Mouse (Mus musculus) B cell, adult 2 months (primary cell): ENCODE measurements around the gene Ctsd.
"Not testable (repeated sequence)": the region's sequence is repeated elsewhere in the genome, so short reads cannot be mapped to it uniquely, and the experiment has no call there.

ENCODE experiments used
- DNase-seq, 2 experiments: peaks; one replicate each; pipeline ENCODE4 v3.0.0; 2022

Ctsd gene

DNA sequence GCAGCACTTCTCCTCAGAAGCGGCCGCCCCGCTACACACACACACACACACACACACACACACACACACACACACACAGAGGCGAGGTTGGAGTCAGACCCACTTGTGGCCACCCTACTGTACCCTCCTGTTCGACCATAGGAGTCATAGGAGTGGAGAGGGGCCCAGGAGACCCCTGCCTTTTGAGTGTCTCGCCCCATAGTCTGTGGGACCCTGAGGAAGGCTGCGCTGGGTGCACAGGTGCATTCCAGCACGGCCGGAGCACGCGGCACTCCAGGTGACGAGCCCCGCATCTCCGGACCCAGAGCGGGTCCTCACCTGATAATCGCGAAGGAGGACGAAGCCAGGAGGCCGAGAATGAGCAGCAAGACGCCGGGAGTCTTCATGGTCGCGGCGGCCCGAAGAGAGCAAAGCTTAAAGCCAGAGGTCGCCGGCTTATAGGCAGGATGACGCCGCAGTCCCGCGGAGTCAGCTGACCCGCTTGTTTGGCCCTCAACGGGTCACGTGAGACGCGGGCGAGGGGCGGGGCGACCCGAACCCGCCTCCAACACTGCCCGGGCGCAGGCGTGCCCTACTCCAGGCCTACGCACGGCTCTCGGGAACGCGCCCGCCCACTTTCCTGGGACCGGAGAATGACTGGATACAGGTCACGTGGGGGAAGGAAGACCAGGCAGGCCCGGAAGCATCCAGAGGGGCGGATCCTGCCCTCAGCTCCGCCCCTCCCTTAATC is at the start of gene Ctsd:
Gene Ctsd, minus strand, starts transcription at position 620 of the 730 bp plus-strand sequence.
- DNase-seq, result peak; percentile 93 to 95

DNA sequence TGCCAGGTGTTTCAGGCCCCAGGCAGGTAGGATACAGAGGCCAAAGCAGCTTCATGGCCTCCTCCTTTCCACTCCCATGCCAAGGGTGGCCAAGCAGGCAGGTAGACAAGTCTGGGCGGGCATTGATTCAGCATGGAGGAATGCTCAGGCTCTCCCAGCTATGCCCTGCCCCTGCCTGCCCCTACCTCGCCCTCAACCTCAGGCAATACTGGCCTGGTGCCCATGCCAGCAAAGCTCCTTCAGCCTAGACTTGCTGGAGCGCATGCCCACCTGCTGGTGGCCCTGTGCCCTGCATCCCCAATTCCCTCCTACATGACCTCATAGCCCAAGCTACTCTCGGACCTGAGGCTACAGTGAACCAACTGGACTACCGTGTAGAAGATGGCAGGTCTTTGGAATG is 49.5 kb upstream of the Ctsd start:
- no peak for DNase-seq

DNA sequence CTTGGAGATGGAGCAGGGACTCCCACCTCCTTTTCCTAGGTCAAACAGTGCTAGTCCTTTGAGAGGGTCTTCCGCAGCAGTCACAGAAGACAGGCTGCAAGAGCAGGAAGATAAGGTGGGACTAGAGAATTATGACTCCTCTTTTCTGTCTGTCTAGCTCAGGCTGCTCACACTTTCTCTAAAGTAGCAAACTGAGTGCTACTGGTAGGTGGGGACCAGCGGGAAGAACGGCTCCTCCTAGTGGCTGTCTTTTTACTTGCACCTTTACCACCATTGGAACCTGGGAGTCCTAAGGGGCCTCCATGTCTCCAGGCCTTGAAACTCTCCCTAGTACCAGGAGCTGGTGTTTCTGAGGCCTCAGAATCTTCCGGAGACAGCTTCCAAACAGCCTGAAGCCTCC is 47.7 kb upstream of the Ctsd start:
- DNase-seq, result peak; percentile 70 to 72

DNA sequence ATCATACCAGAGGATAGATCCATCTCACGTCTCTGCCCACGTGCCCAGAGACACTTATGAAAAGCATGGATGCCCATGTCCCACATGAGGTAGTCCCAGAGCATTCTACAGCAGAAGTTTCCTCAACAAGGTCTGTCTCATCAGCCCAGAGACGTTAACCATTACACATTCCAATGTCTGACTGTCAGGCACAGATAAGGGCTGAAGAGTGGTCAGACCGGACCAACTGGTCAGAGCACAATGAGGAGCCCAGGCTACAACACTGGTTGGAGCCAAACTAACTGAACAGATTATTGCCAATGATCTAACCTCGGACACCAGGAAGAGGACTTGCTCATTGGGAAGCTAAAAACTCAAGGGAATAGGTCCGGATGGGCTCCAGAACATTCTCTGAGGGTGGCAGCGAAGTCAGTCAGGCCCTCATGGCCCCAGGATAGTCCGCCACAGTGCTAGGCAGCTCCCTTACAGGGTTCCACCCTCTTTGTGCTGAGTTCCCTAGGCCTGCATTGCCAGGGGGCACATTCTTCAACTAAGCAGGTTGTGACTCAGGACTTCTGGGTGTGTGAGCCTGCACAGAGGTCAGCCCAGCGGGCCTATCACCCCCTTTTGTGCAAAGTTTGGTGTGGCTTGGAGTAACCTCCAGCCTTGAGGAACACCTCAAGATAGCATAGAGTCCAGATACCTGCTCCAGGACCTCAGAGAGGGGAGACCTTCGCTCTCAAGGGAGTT is 46.5 kb upstream of the Ctsd start, which contains the start of gene Syt8:
Gene Syt8, plus strand, starts transcription at position 714 of the 729 bp plus-strand sequence.
- DNase-seq, result no peak

DNA sequence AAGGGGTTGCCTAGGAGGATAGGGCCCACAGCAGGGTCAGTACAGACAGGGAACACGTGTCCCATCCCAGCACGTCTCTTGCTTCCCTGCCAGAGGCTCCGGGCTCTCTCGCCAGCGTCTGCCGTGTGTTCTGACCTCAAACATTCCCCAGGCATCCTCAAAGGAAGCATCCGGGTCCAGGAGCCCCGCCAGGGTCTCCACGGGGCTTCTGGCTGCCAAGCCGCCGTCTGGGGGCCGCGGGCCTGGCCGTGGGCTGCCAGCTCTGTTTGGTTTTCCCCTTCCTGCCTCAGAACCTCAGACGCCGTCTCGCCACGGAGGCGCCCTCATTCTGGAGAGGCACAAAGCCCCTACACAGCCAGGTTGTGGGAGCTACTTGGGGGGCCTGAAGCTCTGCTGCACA is 45.8 kb upstream of the Ctsd start:
- no peak for DNase-seq

DNA sequence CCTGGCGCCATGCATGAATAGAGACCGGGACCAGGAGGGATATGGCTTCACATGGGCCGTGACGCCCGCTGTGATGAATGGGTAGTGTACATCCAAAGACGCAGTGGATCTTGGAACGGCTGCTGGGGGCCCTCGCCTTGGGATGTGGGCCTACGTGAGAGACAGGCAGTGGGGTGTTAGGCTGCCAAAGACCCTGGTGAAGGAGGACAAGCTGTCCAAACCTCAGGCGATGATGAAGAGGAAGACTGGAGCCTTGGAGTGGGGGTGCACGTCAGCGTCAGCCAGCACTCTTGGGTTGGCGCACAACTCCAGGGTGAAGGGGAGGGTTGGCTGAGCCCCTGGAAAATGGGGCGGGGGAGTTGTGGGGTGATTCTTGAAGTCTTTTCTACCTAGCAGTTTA is 43.3 kb upstream of the Ctsd start:
- DNase-seq, result no peak

DNA sequence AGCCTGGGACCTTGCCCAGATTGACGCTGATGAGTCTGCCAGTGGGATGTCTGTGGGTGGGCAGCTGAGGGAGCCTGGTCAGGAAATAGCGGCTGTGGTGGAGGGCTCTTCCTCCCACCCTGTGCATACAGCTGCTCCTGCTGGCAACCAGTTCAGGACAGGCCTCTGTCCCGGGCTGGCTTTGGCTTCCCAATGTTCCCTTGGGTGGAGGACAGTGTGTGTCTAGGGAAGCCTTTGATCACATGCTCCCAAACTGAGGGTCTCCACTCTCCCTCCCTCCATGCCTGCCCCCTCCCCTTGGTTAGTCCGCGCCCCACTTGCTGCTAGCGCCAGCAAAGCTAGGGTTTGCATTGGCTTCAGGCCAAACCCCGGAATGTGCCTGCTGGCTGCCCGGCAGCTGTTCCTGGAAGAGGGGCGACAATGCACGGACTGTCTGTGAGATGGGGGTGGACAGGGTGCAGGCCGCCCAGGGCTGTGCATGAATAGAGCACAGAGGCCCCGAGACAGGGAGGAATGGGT is 42.4 kb upstream of the Ctsd start:
- no peak for DNase-seq

DNA sequence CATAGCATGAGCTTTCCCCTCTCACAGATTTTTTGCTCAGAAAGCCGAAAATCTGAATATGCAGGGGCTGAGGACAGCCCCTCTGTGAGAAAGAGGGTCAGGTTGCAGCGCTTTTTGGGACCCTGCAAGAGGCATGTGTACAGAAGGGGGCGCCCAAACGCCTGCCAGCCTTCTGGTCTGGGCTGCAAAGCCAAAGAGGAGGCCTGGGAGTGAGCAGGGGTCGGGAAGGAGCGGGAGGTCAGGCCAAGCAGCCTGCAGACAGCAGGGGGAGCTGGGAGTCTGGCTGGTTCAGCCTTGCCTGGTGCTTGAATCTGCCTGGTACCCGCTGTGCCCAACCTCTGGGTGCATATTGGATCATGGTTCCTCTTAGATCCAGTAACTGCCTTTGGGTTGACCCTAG is 40.4 kb upstream of the Ctsd start:
- DNase-seq, result peak; percentile 32 to 41

DNA sequence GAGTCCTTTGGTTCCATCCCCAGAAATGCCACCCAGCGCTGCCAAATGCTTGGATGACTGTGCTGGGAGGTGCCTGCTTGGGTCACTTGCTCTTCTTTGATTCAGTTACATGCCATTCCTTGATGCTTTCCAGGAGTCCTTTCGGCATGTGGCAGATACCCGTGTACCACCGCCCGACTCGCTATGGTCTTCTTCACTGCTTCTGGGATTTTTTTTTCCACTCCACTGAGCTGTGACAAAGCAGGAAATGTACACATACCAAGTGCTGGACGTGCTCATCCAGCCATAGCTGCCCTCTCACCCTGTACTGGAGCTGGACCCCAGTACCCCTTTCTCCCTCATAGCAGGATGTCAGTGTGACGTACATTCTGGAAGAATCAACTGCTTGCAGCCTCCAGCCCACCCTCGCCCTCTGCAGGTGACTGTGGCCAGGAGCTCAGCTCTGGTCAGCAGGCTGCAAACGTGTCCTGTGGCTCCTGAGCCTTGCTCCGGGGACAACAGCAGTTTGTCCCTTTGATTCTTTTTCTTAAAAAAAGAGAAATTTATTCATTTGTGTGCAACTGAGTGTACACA is 37.9 kb upstream of the Ctsd start:
- DNase-seq, result no peak

DNA sequence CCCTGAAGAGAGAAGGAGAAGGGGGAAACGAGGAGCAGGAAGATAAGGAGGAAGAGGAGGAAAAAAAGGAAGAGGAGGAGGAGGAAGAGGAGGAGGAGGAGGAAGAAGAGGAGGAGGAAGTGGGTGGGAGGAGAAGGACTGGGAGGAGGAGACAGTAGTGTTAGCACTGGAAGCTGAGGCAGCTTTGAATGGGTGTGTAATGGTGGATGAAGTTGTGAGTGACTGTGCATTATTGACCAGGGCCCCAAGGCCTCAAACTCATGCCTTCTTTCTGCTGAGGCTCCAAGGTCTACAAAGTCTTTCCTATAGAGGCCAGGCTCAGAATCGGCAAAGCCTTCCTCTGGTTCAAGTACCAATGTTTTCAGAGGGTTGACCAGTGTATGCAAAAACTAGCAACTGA is 34.0 kb upstream of the Ctsd start:
- DNase-seq, result no peak

DNA sequence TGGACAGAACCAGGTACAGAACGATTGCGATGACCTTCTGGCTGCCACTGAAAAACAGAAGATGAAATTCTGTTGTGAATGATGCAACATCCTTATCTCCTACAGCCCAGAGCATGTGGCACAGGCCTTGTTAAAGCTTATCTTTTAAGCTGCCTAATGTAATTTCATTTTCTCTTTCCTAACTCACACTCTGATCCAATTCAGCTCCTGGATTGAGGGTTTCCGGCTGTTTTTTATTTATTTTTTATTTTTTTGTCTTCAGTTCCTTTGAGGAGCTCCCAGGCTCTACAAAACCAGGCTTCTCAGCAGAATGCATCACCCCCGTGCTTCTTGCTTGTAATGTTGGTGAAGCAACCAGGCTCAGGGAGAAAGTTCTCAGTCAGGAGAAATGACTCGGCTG is 32.0 kb upstream of the Ctsd start:
- no peak for DNase-seq

DNA sequence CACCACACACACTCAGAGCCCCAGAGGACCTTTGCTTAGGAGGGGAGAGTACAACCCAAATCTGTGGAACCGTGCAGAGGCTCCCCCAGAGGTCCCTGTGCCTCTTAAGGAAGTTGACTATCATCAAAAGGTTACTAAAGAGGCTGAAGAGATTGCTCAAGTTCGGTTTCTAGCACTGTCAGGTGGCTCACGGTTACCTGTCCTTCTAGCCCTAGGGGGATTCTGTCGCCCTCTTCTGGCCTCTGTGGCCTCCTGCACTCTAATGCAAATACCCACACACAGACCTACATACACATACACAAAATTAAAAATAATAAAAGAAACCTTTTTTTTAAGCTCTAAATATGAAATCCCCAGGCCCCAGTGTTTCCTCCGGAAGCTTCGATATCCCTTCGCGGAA is 30.8 kb upstream of the Ctsd start:
- DNase-seq, result no peak

DNA sequence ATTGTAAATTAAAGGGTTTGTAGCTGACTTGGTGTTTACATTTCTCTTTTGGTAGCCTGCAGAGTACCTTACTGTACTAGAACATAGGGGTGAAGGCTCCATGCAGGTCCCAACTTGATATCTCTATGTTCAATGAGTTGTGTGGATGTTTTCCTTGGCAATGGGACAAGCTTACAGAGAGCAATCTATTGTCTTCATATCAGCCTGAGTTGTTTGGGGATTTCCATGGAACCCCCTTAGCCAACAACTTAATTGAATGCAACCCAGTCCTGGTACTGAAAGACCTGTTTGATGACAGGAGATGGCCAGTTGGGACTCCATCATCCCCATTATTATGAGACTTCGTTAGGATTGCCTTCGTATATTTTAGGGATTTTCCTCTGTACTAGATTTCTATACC is 30.2 kb upstream of the Ctsd start:
- no peak for DNase-seq

DNA sequence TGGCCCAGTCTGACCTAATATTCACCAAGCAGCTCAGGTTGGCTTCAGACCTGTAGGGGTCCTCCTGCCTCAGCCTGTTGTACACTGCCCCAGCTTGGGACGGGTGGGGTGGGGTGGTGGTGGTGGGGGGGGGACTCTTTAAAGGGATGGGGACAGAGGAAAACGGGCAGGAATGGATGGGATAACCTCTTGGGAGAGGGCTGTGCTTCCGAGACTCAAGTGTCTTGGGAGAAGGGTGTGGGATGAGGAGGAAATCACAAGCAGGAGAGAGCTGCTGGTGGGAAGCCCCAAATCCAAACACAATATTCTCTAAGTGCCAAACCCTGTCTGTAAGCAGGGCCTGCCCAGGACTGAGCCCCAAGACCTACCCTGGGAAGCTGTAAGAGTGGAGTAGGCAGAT is 28.4 kb upstream of the Ctsd start:
- DNase-seq, result no peak

DNA sequence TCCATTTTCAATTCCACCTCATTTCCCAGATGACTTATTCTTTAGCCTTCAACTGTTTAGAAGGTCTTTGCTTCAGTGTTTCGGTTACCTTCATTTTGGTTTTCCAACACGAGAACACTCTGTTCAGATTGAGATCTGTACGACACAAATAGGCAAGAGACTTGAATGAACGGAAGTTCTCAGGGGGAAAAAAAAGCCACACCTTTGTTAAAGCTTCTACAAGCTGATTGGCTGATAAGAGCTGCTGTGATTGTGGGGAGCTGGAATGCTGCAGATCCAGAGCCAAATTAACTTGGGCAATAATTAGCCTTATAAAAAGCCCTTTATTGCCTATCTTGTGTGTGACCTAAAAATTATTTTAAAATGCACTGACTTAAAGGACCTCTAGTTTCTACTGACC is 27.5 kb upstream of the Ctsd start:
- DNase-seq, result no peak

DNA sequence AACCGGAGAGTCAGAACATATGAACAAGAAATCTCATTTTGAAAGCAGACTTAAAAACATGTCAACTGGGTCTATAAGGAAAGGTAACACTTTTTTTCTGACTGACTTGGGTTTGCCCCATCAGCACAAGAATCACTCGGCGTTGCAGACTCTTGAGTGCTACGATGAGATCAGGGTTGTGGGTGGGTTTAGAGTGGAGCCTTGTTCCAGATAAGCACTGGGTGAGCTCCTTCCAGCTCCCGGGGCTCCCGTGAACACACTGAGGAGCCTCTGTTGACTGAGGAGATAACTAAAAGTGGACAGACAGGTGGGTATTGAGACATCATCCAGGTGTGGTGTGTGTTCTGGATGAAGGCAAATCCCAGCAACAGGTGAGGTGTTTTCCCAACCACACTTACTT is 25.4 kb upstream of the Ctsd start:
- DNase-seq, result no peak

DNA sequence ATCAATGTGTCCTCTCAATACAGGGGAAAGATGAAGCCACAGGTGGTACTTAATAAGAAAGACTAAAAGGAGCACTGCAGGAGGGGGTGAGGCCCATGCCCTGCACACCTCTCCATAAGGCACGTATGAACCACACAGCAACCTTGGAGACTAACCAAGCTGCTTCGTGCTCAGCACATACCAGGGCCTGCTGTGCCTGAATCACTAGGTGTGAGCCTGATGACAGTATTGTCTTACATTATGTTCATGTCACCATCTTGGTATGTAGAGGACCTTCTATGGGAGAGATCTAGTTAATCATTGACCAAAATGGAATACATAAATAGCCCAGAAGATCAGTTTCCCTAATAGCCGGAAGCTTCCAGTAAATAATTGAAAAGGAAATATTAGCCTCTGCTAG is 21.8 kb upstream of the Ctsd start:
- no peak for DNase-seq

DNA sequence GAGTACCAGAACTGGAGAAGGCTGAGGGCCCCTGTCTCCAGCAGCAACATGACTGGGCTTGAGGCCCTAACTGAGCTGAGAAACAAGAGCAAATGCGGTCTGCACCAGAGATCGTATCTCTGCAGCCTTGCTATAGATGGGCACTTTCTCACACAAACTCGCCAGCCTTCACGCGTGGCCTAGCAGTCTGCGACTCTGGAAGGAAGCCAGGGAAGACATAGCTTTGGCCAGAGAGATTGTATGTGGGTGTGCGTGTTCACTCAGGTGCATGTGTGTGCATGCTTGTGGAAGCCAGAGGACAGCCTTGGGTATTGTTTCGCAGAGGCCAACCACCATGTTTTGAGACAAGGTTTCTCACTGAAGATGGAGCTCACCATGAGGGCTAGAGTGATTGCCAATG is 20.8 kb upstream of the Ctsd start:
- no peak for DNase-seq

DNA sequence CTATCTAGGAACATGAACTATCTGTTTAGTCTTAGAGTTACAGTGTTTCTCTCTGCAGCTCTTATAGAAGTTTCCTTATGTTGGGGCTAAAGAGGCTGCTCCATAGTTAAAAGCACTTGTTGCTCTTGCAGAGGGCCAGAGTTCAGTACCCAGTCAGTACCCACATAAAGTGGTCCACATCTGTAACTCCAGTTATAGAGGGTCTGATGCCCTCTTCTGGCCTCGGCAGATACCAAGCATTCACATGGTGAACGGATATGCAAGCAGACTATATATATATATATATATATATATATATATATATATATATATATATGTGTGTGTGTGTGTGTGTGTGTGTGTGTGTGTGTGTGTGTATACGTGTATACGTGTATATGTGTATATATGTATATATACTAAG is 20.1 kb upstream of the Ctsd start:
- DNase-seq, result no peak

DNA sequence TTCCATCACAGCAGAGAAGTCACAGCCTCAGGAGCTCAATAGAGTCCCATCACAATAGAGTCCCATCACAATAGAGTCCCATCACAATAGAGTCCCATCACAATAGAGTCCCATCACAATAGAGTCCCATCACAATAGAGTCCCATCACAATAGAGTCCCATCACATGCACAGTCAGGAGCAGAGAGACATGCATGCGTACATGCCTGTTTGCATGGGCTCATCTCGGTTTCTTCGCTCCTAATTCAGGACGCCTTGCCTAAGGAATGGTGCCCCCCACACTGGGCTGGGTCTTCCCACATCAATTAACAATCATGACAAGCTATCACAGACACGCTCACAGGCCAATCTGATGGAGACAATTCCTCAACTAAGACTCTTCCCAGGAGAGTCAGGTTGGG is 17.3 kb upstream of the Ctsd start:
- DNase-seq, result not testable (repeated sequence)

DNA sequence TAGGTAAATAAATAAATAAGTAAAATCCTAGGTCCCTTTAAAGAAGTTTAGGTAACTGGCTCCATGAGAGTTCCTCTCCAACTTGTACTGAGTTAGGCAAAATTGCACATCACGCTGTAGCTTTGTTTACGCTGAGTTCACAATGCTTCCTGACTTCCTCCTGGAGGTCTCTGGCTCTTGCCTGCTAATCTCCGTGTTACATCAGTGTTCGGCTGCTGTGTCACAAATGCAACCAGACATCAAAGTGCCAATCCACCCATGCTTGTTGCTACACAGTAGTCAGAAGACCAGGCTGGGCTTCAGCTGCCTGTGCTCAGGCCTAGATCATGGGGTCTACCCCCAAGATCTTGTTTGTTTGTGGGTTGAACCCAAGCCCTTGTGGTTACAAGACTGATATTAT is 15.8 kb upstream of the Ctsd start:
- no peak for DNase-seq

DNA sequence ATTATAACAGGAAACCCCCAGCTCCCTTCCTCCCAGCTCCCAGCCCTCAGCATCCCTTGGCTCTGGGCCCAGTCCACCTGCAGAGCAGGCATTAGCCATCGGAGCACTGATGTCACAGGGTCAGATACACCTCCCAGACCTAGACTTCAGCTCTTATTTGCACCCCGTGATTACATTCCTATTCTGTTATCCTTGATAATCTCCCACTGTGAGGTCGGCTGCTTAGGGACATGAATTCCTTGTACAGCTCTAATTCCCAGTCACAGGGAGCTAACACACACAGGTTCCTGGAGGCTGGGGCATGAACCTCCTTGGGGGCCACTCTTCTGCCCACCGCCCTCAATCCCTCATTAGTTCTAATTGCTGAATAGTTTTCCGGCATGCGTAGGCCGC is 12.9 kb upstream of the Ctsd start:
- no peak for DNase-seq

DNA sequence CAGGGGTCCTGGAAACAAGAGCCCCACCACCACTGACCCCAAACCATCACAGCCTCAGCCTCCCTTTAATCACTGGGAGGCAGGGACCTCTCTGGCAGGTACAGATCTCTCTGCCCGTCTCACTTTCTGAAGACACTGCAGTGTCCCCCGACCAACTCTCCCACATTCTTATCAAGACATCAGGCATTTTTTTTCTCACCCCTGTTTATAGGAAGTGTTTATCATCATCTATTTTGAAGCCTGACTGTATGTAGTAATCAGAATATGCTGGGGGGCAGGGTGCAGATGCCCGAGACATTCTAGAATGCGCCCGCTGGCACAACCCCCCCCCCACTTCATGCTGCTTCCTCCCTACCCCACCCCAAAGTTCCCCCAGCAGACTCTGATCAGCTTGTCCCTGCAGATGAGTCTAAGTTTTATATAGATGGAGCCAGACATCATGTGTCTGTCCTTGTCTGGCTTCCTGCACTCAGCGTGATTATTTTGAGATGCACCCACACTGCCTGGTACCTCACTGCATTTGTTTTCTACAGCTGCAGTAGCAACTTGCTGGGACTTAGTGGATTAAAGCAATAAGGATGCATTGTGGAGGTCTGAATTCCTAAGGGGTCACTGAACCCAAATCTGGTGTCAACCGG is 12.4 kb upstream of the Ctsd start:
- no peak for DNase-seq

DNA sequence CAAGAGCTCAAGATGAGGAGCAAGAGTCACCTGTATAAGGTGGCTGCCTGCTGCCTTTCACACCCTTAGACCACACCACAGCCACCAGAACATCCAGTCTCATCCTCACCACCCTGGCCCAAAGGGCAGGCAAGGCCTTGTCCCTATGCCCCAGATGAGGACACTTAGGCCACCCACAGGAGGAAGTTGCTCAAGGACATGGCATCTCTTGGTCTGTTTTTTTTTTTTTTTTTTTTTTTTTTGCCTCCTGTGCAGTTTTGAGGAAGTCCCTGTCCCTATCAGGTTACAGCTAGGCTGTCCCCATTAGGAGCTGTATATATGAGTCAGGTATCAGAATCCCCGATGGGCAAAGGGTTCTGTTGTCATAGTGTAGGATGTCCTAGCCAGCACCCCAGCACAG is 11.4 kb upstream of the Ctsd start:
- no peak for DNase-seq
